Mouse (Mus musculus) thymus, adult 18-20 months (tissue): ENCODE measurements at regions not wholly inside any gene's neighbourhood (a gene's known extent, or its start where the extent isn't known, plus 50 kb on each side); places are given as distances from the start of the nearest gene placed in this dataset.

ENCODE experiments used
- DNase-seq, 2 experiments: peaks; one replicate each; pipeline ENCODE4 v3.0.0; 2022; ENCODE audit warnings: mixed read lengths in 2 of 2

- DNase-seq, result no peak
Measured at GRCm38 (mm10) chr6:22442591-22442990, 86.5 kb upstream of the Fam3c start.

- no peak for DNase-seq
Measured at GRCm38 (mm10) chr6:22439871-22440270, 83.8 kb upstream of the Fam3c start.

GRCm38 (mm10) chr6:22429026-22429425 is 73.0 kb upstream of the Fam3c start:
- DNase-seq, result no peak

- peak in 1 of 2 experiments; percentile 56 for DNase-seq
Measured at GRCm38 (mm10) chr6:22424161-22424807, 68.2 kb upstream of the Fam3c start.

- no peak for DNase-seq
Measured at GRCm38 (mm10) chr6:22423070-22423980, 67.3 kb upstream of the Fam3c start.

- no peak for DNase-seq
Measured at GRCm38 (mm10) chr6:22421551-22421950, 65.5 kb upstream of the Fam3c start.

- no peak for DNase-seq
Measured at GRCm38 (mm10) chr6:22418279-22418678, 62.2 kb upstream of the Fam3c start.

- DNase-seq, result no peak
Measured at GRCm38 (mm10) chr6:22417189-22417588, 61.1 kb upstream of the Fam3c start.

GRCm38 (mm10) chr6:22411796-22412195 is 55.8 kb upstream of the Fam3c start:
- peak in 1 of 2 experiments; percentile 13 for DNase-seq

- DNase-seq, result no peak
Measured at GRCm38 (mm10) chr6:22408808-22409589, 53.0 kb upstream of the Fam3c start.
